In genomic region chr16:64635110-64635509, GRCm38 (mm10) we compare ENCODE assay signal across 45 mouse cellular contexts. TPM values are rescaled to one million over a fixed set of nuclear protein-coding genes. Genes with fewer than 3 reads are reported as not detected.
"Had no signal": no experiment of that assay in that cellular context is flagged by ENCODE, and none has a peak within 500 bp of the region (broad histone marks: within the 10 kb centered on the region; RNA-seq: fewer than 3 reads in every experiment).

No protein-coding gene starts in this region.

- DNase-seq: heart, postnatal 10 days; heart, postnatal 14 days; heart, postnatal 36 days; heart, postnatal 4 days; kidney, adult 11 months; kidney, adult 18-20 months; kidney, adult 2 months; kidney, adult 8-10 months; kidney, adult 9 months; kidney, postnatal 10 days; kidney, postnatal 14 days; kidney, postnatal 25 days; kidney, postnatal 36 days; kidney, postnatal 4 days; layer of hippocampus, adult 9-11 months; layer of hippocampus, postnatal 36 days had no signal

- H3K4me1 ChIP-seq: heart, embryonic 12.5 days; heart, embryonic 13.5 days; heart, embryonic 15.5 days; hindbrain, embryonic 10.5 days; hindbrain, embryonic 12.5 days; hindbrain, embryonic 13.5 days; hindbrain, embryonic 15.5 days; intestine, embryonic 15.5 days; kidney, embryonic 15.5 days had no signal

- H3K9ac ChIP-seq: heart, embryonic 12.5 days; heart, embryonic 13.5 days; heart, embryonic 15.5 days; hindbrain, embryonic 12.5 days; hindbrain, embryonic 13.5 days; hindbrain, embryonic 14.5 days; hindbrain, embryonic 15.5 days; intestine, embryonic 15.5 days; kidney, embryonic 15.5 days had no signal

- H3K27ac ChIP-seq: heart, embryonic 13.5 days; heart, embryonic 15.5 days; hindbrain, embryonic 10.5 days; hindbrain, embryonic 12.5 days; hindbrain, embryonic 13.5 days; hindbrain, embryonic 14.5 days; hindbrain, embryonic 15.5 days; hindbrain, postnatal 0 days; intestine, embryonic 15.5 days; kidney, embryonic 15.5 days; kidney, postnatal 0 days; layer of hippocampus, adult 2 months; left cerebral cortex, adult 2 months had no signal

- H3K9me3 ChIP-seq: heart, embryonic 12.5 days; heart, embryonic 13.5 days; heart, embryonic 15.5 days; hindbrain, embryonic 12.5 days; hindbrain, embryonic 13.5 days; hindbrain, embryonic 15.5 days; intestine, embryonic 15.5 days; kidney, embryonic 15.5 days had no signal

- H3K4me2 ChIP-seq: heart, embryonic 11.5 days; heart, embryonic 12.5 days; heart, embryonic 13.5 days; heart, embryonic 15.5 days; hindbrain, embryonic 12.5 days; hindbrain, embryonic 13.5 days; hindbrain, embryonic 14.5 days; hindbrain, embryonic 15.5 days; intestine, embryonic 15.5 days; kidney, embryonic 15.5 days had no signal

- H3K27me3 ChIP-seq: heart, embryonic 12.5 days; heart, embryonic 13.5 days; heart, embryonic 15.5 days; hindbrain, embryonic 12.5 days; hindbrain, embryonic 13.5 days; hindbrain, embryonic 15.5 days; intestine, embryonic 15.5 days; kidney, embryonic 15.5 days had no signal

- H3K4me3 ChIP-seq: heart, embryonic 12.5 days; heart, embryonic 13.5 days; heart, embryonic 15.5 days; hindbrain, embryonic 10.5 days; hindbrain, embryonic 12.5 days; hindbrain, embryonic 13.5 days; hindbrain, embryonic 15.5 days; intestine, embryonic 15.5 days; kidney, embryonic 15.5 days; layer of hippocampus, adult 2 months; left cerebral cortex, adult 2 months had no signal

- H3K36me3 ChIP-seq: heart, embryonic 12.5 days; heart, embryonic 13.5 days; heart, embryonic 15.5 days; hindbrain, embryonic 10.5 days; hindbrain, embryonic 12.5 days; hindbrain, embryonic 13.5 days; hindbrain, embryonic 15.5 days; intestine, embryonic 15.5 days; kidney, embryonic 15.5 days had no signal

RNA-seq across cellular contexts. Expression of gene Csnka2ip, which starts 32.9 kb away (rescaled TPM):
- total RNA-seq: heart, postnatal 10 days; heart, postnatal 14 days; heart, postnatal 25 days; heart, postnatal 36 days; heart, postnatal 4 days; hematopoietic stem cell, adult 5-6 weeks had no signal
- polyA plus RNA-seq: heart, embryonic 11.5 days; heart, embryonic 12.5 days; heart, embryonic 13.5 days; heart, embryonic 14.5 days; heart, embryonic 15.5 days; heart, embryonic 16.5 days; heart, postnatal 0 days; hindbrain, embryonic 10.5 days; hindbrain, embryonic 11.5 days; hindbrain, embryonic 12.5 days; hindbrain, embryonic 13.5 days; hindbrain, embryonic 15.5 days; hindbrain, embryonic 16.5 days; hindbrain, postnatal 0 days; inflammation-experienced regulatory T-cells, adult 6 months; intestine, embryonic 14.5 days; intestine, embryonic 16.5 days; intestine, postnatal 0 days; kidney, adult 2 months; kidney, embryonic 14.5 days; kidney, embryonic 15.5 days; kidney, embryonic 16.5 days; kidney, postnatal 0 days; large intestine, adult 2 months had no signal
